Mouse (Mus musculus): ENCODE results near the gene Rps15.

GRCm38 (mm10) chr10:80311560-80311959 lies 19.3 kb downstream of the Rps15 start:
- TF ChIP-seq CTCF (IDR thresholded peaks at IDR 0.05; ENCODE audit: low read depth) (no peak), EP300 (IDR thresholded peaks at IDR 0.05; ENCODE audit: low read depth) (no peak)

All from heart, postnatal 0 days (tissue).